ENCODE assay signal across 8 mouse cellular contexts in the genomic region with DNA sequence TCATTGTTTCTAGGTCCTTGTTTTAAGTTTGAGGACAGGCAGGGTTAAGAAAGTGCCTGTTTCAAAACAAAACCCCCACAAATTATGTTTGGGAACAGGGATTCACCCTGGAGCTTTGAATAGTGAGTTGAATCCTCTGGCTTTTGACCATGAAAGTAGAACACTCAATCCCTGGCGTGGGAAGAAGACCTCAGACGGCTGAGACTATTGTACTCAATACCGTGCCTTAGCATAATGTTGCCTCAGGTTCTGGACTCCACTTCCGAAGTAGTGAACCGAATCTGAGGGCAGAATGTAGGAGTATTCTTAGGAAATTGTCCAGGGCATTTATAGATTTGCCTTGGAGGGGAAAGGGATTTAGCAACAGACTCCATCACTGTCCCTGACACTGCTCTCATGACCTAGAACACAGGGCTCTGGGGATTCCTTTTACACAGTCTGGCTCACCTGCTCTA. TPM values are rescaled to one million over a fixed set of nuclear protein-coding genes. Genes with fewer than 3 reads are reported as not detected.
DNase-seq lines count a peak whose midpoint lies in the region; ATAC-seq lines count a peak whose summit lies in the region.

No protein-coding gene starts in this region.

- peaks cover 21 to 36% of the 10 kb centered on the region in 2 experiments for H3K4me1 ChIP-seq in heart, embryonic 14.5 days (ENCODE audit: control insufficient read depth in 2 of 2, insufficient read depth in 2 of 2, low read length in 2 of 2)
- H3K4me1 ChIP-seq in brown adipose tissue, adult 24 weeks (ENCODE audit: control insufficient read depth, insufficient read depth, insufficient read length, low read length) = peaks cover 26% of the 10 kb centered on the region
- peaks cover 29% of the 10 kb centered on the region for H3K4me1 ChIP-seq in hindbrain, embryonic 10.5 days (replicated peaks)
- H3K4me1 ChIP-seq in midbrain, embryonic 10.5 days = peaks cover 24% of the 10 kb centered on the region

- WGBS in heart, embryonic 14.5 days = 34% methylated on average over 5 of the region's 5 CpGs
- WGBS in hindbrain, embryonic 10.5 days = 39% methylated on average over 5 of the region's 5 CpGs
- WGBS in midbrain, embryonic 10.5 days = 38% methylated on average over 5 of the region's 5 CpGs

- DNase-seq in heart, adult 8-10 months (ENCODE audit: low spot score) = no peak
- no peak for DNase-seq in hindbrain, embryonic 10.5 days (ENCODE audit: low spot score)
- no peak for DNase-seq in midbrain, embryonic 10.5 days (ENCODE audit: low spot score)
- DNase-seq in urinary bladder, postnatal 25 days (ENCODE audit: low spot score) = no peak
- DNase-seq in adrenal gland, postnatal 14 days = no peak
- DNase-seq in cerebellum, adult 9-11 months = no peak

- H3K4me3 ChIP-seq in heart, embryonic 14.5 days (ENCODE audit: control insufficient read depth in 1 of 2, insufficient read depth in 1 of 2, low read depth in 1 of 2, low read length in 2 of 2) = peak overlapping the region; percentile 90
- peak overlapping the region; percentile 66; the same call in 1 of the 2 replicates for H3K4me3 ChIP-seq in brown adipose tissue, adult 24 weeks (ENCODE audit: insufficient read depth, low read depth, low read length)
- peak overlapping the region; percentile 84 for H3K4me3 ChIP-seq in hindbrain, embryonic 10.5 days
- peak overlapping the region; percentile 87 for H3K4me3 ChIP-seq in midbrain, embryonic 10.5 days

- 0 out of 2 replicates have a peak, but pooled peaks cover under 1% of the 10 kb centered on the region for H3K36me3 ChIP-seq in heart, embryonic 14.5 days (ENCODE audit: control insufficient read depth, insufficient read depth, low read length)
- H3K36me3 ChIP-seq in hindbrain, embryonic 10.5 days = peaks cover 4% of the 10 kb centered on the region
- peaks cover 4% of the 10 kb centered on the region for H3K36me3 ChIP-seq in midbrain, embryonic 10.5 days

- H3K4me2 ChIP-seq in heart, embryonic 14.5 days (ENCODE audit: low read length) = peak overlapping the region; percentile 87

- H3K27ac ChIP-seq in heart, embryonic 14.5 days (replicated peaks in 1 of 2; ENCODE audit: control insufficient read depth in 1 of 2, insufficient read depth in 1 of 2, low read depth in 2 of 2, low read length in 2 of 2) = no peak overlapping the region
- no peak overlapping the region for H3K27ac ChIP-seq in brown adipose tissue, adult 24 weeks (replicated peaks; ENCODE audit: low read depth, low read length)
- H3K27ac ChIP-seq in hindbrain, embryonic 10.5 days = peak overlapping the region; percentile 93
- peak overlapping the region; percentile 92 for H3K27ac ChIP-seq in midbrain, embryonic 10.5 days (replicated peaks)

- H3K9ac ChIP-seq in heart, embryonic 14.5 days (ENCODE audit: low read length) = peak overlapping the region; percentile 85

- ATAC-seq in heart, embryonic 14.5 days (ENCODE audit: insufficient number of reproducible peaks, insufficient read depth, low FRiP score, low read depth) = no peak

- no peaks in the 10 kb centered on the region for H3K27me3 ChIP-seq in heart, embryonic 14.5 days (ENCODE audit: control insufficient read depth, insufficient read depth, low read length)
- H3K27me3 ChIP-seq in hindbrain, embryonic 10.5 days (ENCODE audit: insufficient read depth, poor library complexity, severe bottlenecking) = no peaks in the 10 kb centered on the region
- H3K27me3 ChIP-seq in midbrain, embryonic 10.5 days (ENCODE audit: low read depth, poor library complexity, severe bottlenecking) = no peaks in the 10 kb centered on the region

- H3K9me3 ChIP-seq in heart, embryonic 14.5 days (ENCODE audit: control insufficient read depth, low read length) = no peaks in the 10 kb centered on the region
- no peaks in the 10 kb centered on the region for H3K9me3 ChIP-seq in hindbrain, embryonic 10.5 days
- no peaks in the 10 kb centered on the region for H3K9me3 ChIP-seq in midbrain, embryonic 10.5 days (replicated peaks)

RNA-seq across cellular contexts. Expression of a gene that starts 0.3 kb away (rescaled TPM):
- 15.4 and 16.3 TPM in 2 replicates for polyA plus RNA-seq in heart, embryonic 14.5 days (2014; fragmentation: Nextera tagmentation; extraction: Ambion mirVana)
- 10 to 100 TPM in 2 of 4 experiments, 1 to 10 TPM in 2; 6.6 to 11.0 (median 10.0) TPM for total RNA-seq in heart, adult 8-10 months (2022)
- 37.1 and 40.5 TPM in 2 replicates for polyA plus RNA-seq in brown adipose tissue, adult 24 weeks (2012; ENCODE audit: insufficient read depth, insufficient read length, missing spikeins)
- 22.4 and 26.3 TPM in 2 replicates for polyA plus RNA-seq in hindbrain, embryonic 10.5 days (2016; fragmentation: Nextera tagmentation; extraction: Ambion mirVana)
- polyA plus RNA-seq in midbrain, embryonic 10.5 days (2016; fragmentation: Nextera tagmentation; extraction: Ambion mirVana) = 20.3 and 24.4 TPM in 2 replicates
- 18.1 and 19.3 TPM in 2 replicates for total RNA-seq in adrenal gland, postnatal 14 days (2021)

RNA-seq across cellular contexts. Expression of a gene that starts 54.0 kb away (rescaled TPM):
- 3.3 and 4.3 TPM in 2 replicates for polyA plus RNA-seq in heart, embryonic 14.5 days (2014; fragmentation: Nextera tagmentation; extraction: Ambion mirVana)
- total RNA-seq in heart, adult 8-10 months (2022) = 10 to 100 TPM; 10.3 to 13.7 (median 12.1) TPM
- 6.8 and 12.9 TPM in 2 replicates for polyA plus RNA-seq in brown adipose tissue, adult 24 weeks (2012; ENCODE audit: insufficient read depth, insufficient read length, missing spikeins)
- 0.29 and 0.39 TPM in 2 replicates for polyA plus RNA-seq in hindbrain, embryonic 10.5 days (2016; fragmentation: Nextera tagmentation; extraction: Ambion mirVana)
- 0.19 and 0.46 TPM in 2 replicates for polyA plus RNA-seq in midbrain, embryonic 10.5 days (2016; fragmentation: Nextera tagmentation; extraction: Ambion mirVana)
- total RNA-seq in adrenal gland, postnatal 14 days (2021) = 4.4 and 6.2 TPM in 2 replicates

Comparison
In these comparisons a context has a peak if more than half of its experiments do, and no peak if none do; other contexts are left out.
1. H3K27ac ChIP-seq: peak in hindbrain, embryonic 10.5 days (single experiment) and midbrain, embryonic 10.5 days (single experiment); none in heart, embryonic 14.5 days (0 of 2) and brown adipose tissue, adult 24 weeks (single experiment).
2. Peak in every context shown above with its lines, with median percentiles within 50 percentile points of each other: H3K4me3 ChIP-seq.